Mouse (Mus musculus) hindbrain, embryonic 12.5 days (tissue): ENCODE measurements around the gene Gbp4. TPM values are rescaled to one million over a fixed set of nuclear protein-coding genes. Genes with fewer than 3 reads are reported as not detected.
"Not testable (repeated sequence)": the region's sequence is repeated elsewhere in the genome, so short reads cannot be mapped to it uniquely, and the experiment has no call there.

ENCODE experiments used
- ATAC-seq: fragments of 200-750 bp; cut with Nextera tagmentation; 2 replicates; pipeline ENCODE4 v1.8.0; 2017; ENCODE audit warnings: moderate TSS enrichment; ENCODE audit not compliant: low FRiP score
- H3K27ac ChIP-seq: fragments of 300-500 bp; sonication (generic); 2 replicates; pipeline ENCODE4 v1.5.1; 2016; ENCODE audit warnings: mild to moderate bottlenecking
- H3K27me3 ChIP-seq: fragments of 300-500 bp; sonication (generic); 2 replicates; pipeline ENCODE4 v1.6.1; 2016; ENCODE audit warnings: mild to moderate bottlenecking
- H3K36me3 ChIP-seq: fragments of 300-500 bp; sonication (generic); 2 replicates; pipeline ENCODE4 v1.6.1; 2016; ENCODE audit warnings: mild to moderate bottlenecking
- H3K4me1 ChIP-seq: fragments of 300-500 bp; sonication (generic); 2 replicates; pipeline ENCODE4 v1.6.1; 2016
- H3K4me2 ChIP-seq: fragments of 300-500 bp; sonication (generic); replicated peaks from 2 replicates; pipeline ENCODE4 v1.6.1; 2016; ENCODE audit warnings: mild to moderate bottlenecking
- H3K4me3 ChIP-seq: fragments of 300-500 bp; sonication (generic); 2 replicates; pipeline ENCODE4 v1.5.1; 2016; ENCODE audit warnings: mild to moderate bottlenecking
- H3K9ac ChIP-seq: fragments of 300-500 bp; sonication (generic); 2 replicates; pipeline ENCODE4 v1.6.1; 2016; ENCODE audit warnings: mild to moderate bottlenecking, moderate library complexity
- H3K9me3 ChIP-seq: fragments of 300-500 bp; sonication (generic); replicated peaks from 2 replicates; pipeline ENCODE4 v1.6.1; 2016; ENCODE audit warnings: mild to moderate bottlenecking
- WGBS: fragments of 180-500 bp; shearing (Covaris S2); methylation state at CpG from one replicate; pipeline ENCODE4 v1.1.7; 2016; 5-methylcytosine and 5-hydroxymethylcytosine counted together
- polyA plus RNA-seq: library from polyadenylated mRNA; unstranded; fragments of >200 nt; fragmentation: Nextera tagmentation; extraction: Ambion mirVana; gene quantifications from 2 replicates; pipeline ENCODE4 v1.2.1, GENCODE M21; 2016

The Gbp4 gene
- polyA plus RNA-seq, 1 experiment from 2014 or later = 1.0 TPM

GRCm38 (mm10) chr5:105114696-105115095, 24.7 kb downstream of the Gbp4 start:
- Histone ChIP-seq H3K4me1 (no peaks in the 10 kb centered on the region), H3K9ac (no peak overlapping the region), H3K27ac (no peak overlapping the region), H3K9me3 (no peaks in the 10 kb centered on the region), H3K4me3 (no peak overlapping the region), H3K27me3 (no peaks in the 10 kb centered on the region), H3K4me2 (no peak overlapping the region), H3K36me3 (no peaks in the 10 kb centered on the region)
- no peak for ATAC-seq
- WGBS = 89% methylated on average over 2 of the region's 2 CpGs

- Histone ChIP-seq H3K9me3 (no peaks in the 10 kb centered on the region), H3K36me3 (no peaks in the 10 kb centered on the region), H3K4me1 (no peaks in the 10 kb centered on the region), H3K27ac (no peak overlapping the region), H3K4me2 (no peak overlapping the region), H3K4me3 (no peak overlapping the region), H3K9ac (no peak overlapping the region), H3K27me3 (no peaks in the 10 kb centered on the region)
- no peak for ATAC-seq
- WGBS = 95% methylated on average over 5 of the region's 5 CpGs
Observed at GRCm38 (mm10) chr5:105113656-105114055, 25.7 kb downstream of the Gbp4 start.

GRCm38 (mm10) chr5:105110271-105110852, 29.0 kb downstream of the Gbp4 start:
- H3K9ac ChIP-seq, ATAC-seq, H3K4me3 ChIP-seq, H3K27me3 ChIP-seq, H3K4me2 ChIP-seq, H3K36me3 ChIP-seq, H3K27ac ChIP-seq, H3K9me3 ChIP-seq, H3K4me1 ChIP-seq: not testable (repeated sequence)
- 21% methylated on average over 4 of the region's 4 CpGs for WGBS

- H3K27ac ChIP-seq, ATAC-seq: not testable (repeated sequence)
- WGBS = 36% methylated on average over 1 of the region's 1 CpGs
Observed at GRCm38 (mm10) chr5:105109775-105110174, 29.6 kb downstream of the Gbp4 start.

GRCm38 (mm10) chr5:105105689-105106088, 33.7 kb downstream of the Gbp4 start:
- H3K4me2 ChIP-seq, ATAC-seq, H3K9me3 ChIP-seq, H3K27ac ChIP-seq, H3K27me3 ChIP-seq, H3K9ac ChIP-seq, H3K4me3 ChIP-seq, H3K36me3 ChIP-seq, H3K4me1 ChIP-seq: not testable (repeated sequence)
- 88% methylated on average over 2 of the region's 2 CpGs for WGBS

More at GRCm38 (mm10) chr5:105109775-105110174, 29.6 kb downstream of the Gbp4 start:
- H3K36me3 ChIP-seq, H3K9ac ChIP-seq, H3K9me3 ChIP-seq, H3K4me1 ChIP-seq, H3K27me3 ChIP-seq, H3K4me2 ChIP-seq, H3K4me3 ChIP-seq: not testable (repeated sequence)

- ATAC-seq = no peak
- no peak overlapping the region for H3K4me3 ChIP-seq
- H3K27ac ChIP-seq = no peak overlapping the region
Observed at GRCm38 (mm10) chr5:105081900-105082299, 57.5 kb downstream of the Gbp4 start.

GRCm38 (mm10) chr5:105068356-105068755, 71.0 kb downstream of the Gbp4 start:
- H3K4me2 ChIP-seq, H3K36me3 ChIP-seq, H3K4me1 ChIP-seq, H3K9ac ChIP-seq, H3K4me3 ChIP-seq, H3K9me3 ChIP-seq, H3K27ac ChIP-seq, ATAC-seq, H3K27me3 ChIP-seq: not testable (repeated sequence)

More at GRCm38 (mm10) chr5:105081900-105082299, 57.5 kb downstream of the Gbp4 start:
- H3K4me1 ChIP-seq = no peaks in the 10 kb centered on the region
- H3K9ac ChIP-seq = no peak overlapping the region
- no peaks in the 10 kb centered on the region for H3K36me3 ChIP-seq
- no peak overlapping the region for H3K4me2 ChIP-seq
- no peaks in the 10 kb centered on the region for H3K9me3 ChIP-seq
- H3K27me3 ChIP-seq = no peaks in the 10 kb centered on the region

Other genes starting within 250 kb of the Gbp4 start
- 0.65 and 0.94 TPM in 2 replicates for gene Abcg3, start 156.9 kb downstream of the Gbp4 start, polyA plus RNA-seq
- 1.4 and 1.6 TPM in 2 replicates for gene Gbp9, start within 50 bp of the Gbp4 start, polyA plus RNA-seq
- 0.52 and 0.93 TPM in 2 replicates for gene Gbp8, start within 50 bp of the Gbp4 start, polyA plus RNA-seq
- 0.40 and 0.61 TPM in 2 replicates for gene Gbp10, start 99.9 kb upstream of the Gbp4 start, polyA plus RNA-seq
- 0.08 TPM in 1 of 2 replicates, not detected in the other for gene Gm43302, start 154.1 kb upstream of the Gbp4 start, polyA plus RNA-seq
- 1.7 and 2.7 TPM in 2 replicates for gene Gbp6, start 154.1 kb upstream of the Gbp4 start, polyA plus RNA-seq